Mouse (Mus musculus) brown adipose tissue, adult 24 weeks (tissue): ENCODE results near the gene Pramef17. TPM values are rescaled to one million over a fixed set of nuclear protein-coding genes. Genes with fewer than 3 reads are reported as not detected.
"Not testable (repeated sequence)": the region's sequence is repeated elsewhere in the genome, so short reads cannot be mapped to it uniquely, and the experiment has no call there.

Experiments
- H3K27ac ChIP-seq: fragments of 200-500 bp; replicated peaks from 2 replicates; pipeline ENCODE4 v1.5.1; 2012; ENCODE audit warnings: low read depth, mild to moderate bottlenecking, low read length
- H3K4me1 ChIP-seq: fragments of 200-500 bp; 2 replicates; pipeline ENCODE4 v1.6.1; 2012; ENCODE audit warnings: low read length, mixed read lengths; ENCODE audit not compliant: control insufficient read depth, insufficient read depth, insufficient read length
- H3K4me3 ChIP-seq: fragments of 200-500 bp; 2 replicates; pipeline ENCODE4 v1.5.1; 2012; ENCODE audit warnings: low read depth, mild to moderate bottlenecking, low read length, moderate library complexity; ENCODE audit not compliant: insufficient read depth
- polyA plus RNA-seq: library from polyadenylated mRNA; stranded (reverse); fragments of >200 nt; gene quantifications from 2 replicates; pipeline ENCODE4 v1.2.4, GENCODE M21; 2012; ENCODE audit not compliant: missing spikeins, insufficient read depth, insufficient read length

Pramef17 gene
- not detected in 2 replicates for polyA plus RNA-seq

GRCm38 (mm10) chr4:143994269-143994668, at the start of gene Pramef17:
TSS of gene Pramef17 (minus strand) at chr4:143994369.
- H3K27ac ChIP-seq, H3K4me3 ChIP-seq, H3K4me1 ChIP-seq: not testable (repeated sequence)

- H3K27ac ChIP-seq = not testable (repeated sequence)
Observed at GRCm38 (mm10) chr4:143988126-143988525, 6.0 kb downstream of the Pramef17 start.

GRCm38 (mm10) chr4:143987475-143987941, 6.7 kb downstream of the Pramef17 start:
- H3K27ac ChIP-seq, H3K4me1 ChIP-seq, H3K4me3 ChIP-seq: not testable (repeated sequence)

More at GRCm38 (mm10) chr4:143988126-143988525, 6.0 kb downstream of the Pramef17 start:
- not testable (repeated sequence) for H3K4me3 ChIP-seq, H3K4me1 ChIP-seq

GRCm38 (mm10) chr4:143985733-143986132, 8.4 kb downstream of the Pramef17 start:
- H3K4me3 ChIP-seq, H3K27ac ChIP-seq: not testable (repeated sequence)

GRCm38 (mm10) chr4:143985165-143985564, 9.0 kb downstream of the Pramef17 start:
- not testable (repeated sequence) for H3K4me3 ChIP-seq, H3K27ac ChIP-seq, H3K4me1 ChIP-seq

More at GRCm38 (mm10) chr4:143985733-143986132, 8.4 kb downstream of the Pramef17 start:
- H3K4me1 ChIP-seq = not testable (repeated sequence)

GRCm38 (mm10) chr4:143983446-143983845, 10.7 kb downstream of the Pramef17 start:
- not testable (repeated sequence) for H3K4me1 ChIP-seq, H3K4me3 ChIP-seq, H3K27ac ChIP-seq

- not testable (repeated sequence) for H3K4me3 ChIP-seq, H3K27ac ChIP-seq, H3K4me1 ChIP-seq
Observed at GRCm38 (mm10) chr4:143966850-143967249, 27.3 kb downstream of the Pramef17 start, which contains the start of gene Gm13101. TSS of gene Gm13101 (minus strand) at chr4:143966950.

- not testable (repeated sequence) for H3K4me1 ChIP-seq, H3K27ac ChIP-seq, H3K4me3 ChIP-seq
Observed at GRCm38 (mm10) chr4:143950916-143951315, 43.3 kb downstream of the Pramef17 start, which contains the start of gene Pramef25. TSS of gene Pramef25 (minus strand) at chr4:143951016.

Other genes with a start within 250 kb of the Pramef17 start
- gene Gm13023, start 205.0 kb downstream of the Pramef17 start, polyA plus RNA-seq = not detected in 2 replicates
- not detected in 2 replicates for gene Gm13084, start 178.3 kb downstream of the Pramef17 start, polyA plus RNA-seq
- not detected in 2 replicates for gene Gm13103, start 147.9 kb downstream of the Pramef17 start, polyA plus RNA-seq
- gene Pramef6, start 94.0 kb downstream of the Pramef17 start, polyA plus RNA-seq = not detected in 2 replicates
- gene Pramef25, start 43.4 kb downstream of the Pramef17 start, polyA plus RNA-seq = not detected in 2 replicates
- not detected in 2 replicates for gene Gm13101, start 27.4 kb downstream of the Pramef17 start, polyA plus RNA-seq
- gene Pramel4, start 64.8 kb upstream of the Pramef17 start, polyA plus RNA-seq = not detected in 2 replicates
- gene Gm13102, start 112.1 kb upstream of the Pramef17 start, polyA plus RNA-seq = not detected in 2 replicates
- not detected in 2 replicates for gene Oog3, start 168.3 kb upstream of the Pramef17 start, polyA plus RNA-seq
- gene Oog2, start 196.3 kb upstream of the Pramef17 start, polyA plus RNA-seq = not detected in 2 replicates
- gene C87977, start 218.9 kb upstream of the Pramef17 start, polyA plus RNA-seq = not detected in 2 replicates